Mouse (Mus musculus): Measurements from ENCODE around the gene Gm10057.
"Not testable (repeated sequence)": the region's sequence is repeated elsewhere in the genome, so short reads cannot be mapped to it uniquely, and the experiment has no call there.

Gene Gm10057

DNA sequence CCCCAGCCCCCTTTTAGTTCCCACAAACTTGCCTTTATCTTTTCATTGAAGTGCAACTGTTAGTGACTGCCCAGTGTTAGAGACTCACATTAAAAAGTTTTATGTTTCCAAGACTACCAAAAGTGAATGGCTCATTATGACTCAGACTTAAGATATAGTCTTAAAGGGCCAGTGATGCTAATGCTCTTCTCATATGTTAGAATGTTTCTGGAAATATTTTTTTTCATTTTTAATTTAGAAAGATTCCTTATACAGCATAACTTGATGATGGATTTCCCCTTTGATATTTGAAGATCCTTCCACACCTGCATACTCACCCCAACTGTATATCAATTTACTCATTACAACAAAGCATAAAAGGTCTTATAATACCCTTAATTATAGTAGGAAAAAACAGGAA, at the start of gene Gm10057:
TSS of gene Gm10057 (minus strand) at position 101 of the 400 bp plus-strand sequence.
- not testable (repeated sequence) for DNase-seq

DNA sequence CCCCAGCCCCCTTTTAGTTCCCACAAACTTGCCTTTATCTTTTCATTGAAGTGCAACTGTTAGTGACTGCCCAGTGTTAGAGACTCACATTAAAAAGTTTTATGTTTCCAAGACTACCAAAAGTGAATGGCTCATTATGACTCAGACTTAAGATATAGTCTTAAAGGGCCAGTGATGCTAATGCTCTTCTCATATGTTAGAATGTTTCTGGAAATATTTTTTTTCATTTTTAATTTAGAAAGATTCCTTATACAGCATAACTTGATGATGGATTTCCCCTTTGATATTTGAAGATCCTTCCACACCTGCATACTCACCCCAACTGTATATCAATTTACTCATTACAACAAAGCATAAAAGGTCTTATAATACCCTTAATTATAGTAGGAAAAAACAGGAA, 21.1 kb downstream of the Gm10057 start, which contains the start of gene 4921511M17Rik:
TSS of gene 4921511M17Rik (minus strand) at position 101 of the 400 bp plus-strand sequence.
- not testable (repeated sequence) for DNase-seq

DNA sequence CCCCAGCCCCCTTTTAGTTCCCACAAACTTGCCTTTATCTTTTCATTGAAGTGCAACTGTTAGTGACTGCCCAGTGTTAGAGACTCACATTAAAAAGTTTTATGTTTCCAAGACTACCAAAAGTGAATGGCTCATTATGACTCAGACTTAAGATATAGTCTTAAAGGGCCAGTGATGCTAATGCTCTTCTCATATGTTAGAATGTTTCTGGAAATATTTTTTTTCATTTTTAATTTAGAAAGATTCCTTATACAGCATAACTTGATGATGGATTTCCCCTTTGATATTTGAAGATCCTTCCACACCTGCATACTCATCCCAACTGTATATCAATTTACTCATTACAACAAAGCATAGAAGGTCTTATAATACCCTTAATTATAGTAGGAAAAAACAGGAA, 42.3 kb downstream of the Gm10057 start, which contains the start of gene Samt1:
TSS of gene Samt1 (minus strand) at position 101 of the 400 bp plus-strand sequence.
- DNase-seq, result not testable (repeated sequence)

Data from retina, postnatal 1 day (tissue).